In the genomic region with DNA sequence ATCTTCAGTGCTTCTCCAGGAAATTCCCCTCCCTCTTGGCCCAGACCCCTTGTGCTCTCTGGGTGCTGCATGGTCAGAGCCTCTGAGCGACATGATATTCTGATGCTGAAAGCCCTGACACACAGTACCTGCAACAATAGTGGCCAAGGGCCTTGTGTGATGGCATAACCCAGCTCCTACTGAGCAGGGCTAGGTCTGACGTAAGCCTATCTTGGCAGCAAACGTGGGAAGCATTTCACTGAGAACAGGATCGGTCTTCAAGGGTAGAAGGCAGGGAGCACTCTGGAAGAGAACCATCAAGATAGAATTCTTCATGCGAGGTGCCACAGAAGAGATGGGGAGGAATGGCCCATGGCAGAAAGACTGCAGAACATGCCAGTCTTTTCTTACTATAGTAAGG, we compare ENCODE assay signal across 8 mouse cellular contexts. TPM values are rescaled to one million over a fixed set of nuclear protein-coding genes. Genes with fewer than 3 reads are reported as not detected.
DNase-seq lines count a peak whose midpoint lies in the region; ATAC-seq lines count a peak whose summit lies in the region.

A gene (minus strand): TSS at position 101 of the 400 bp plus-strand sequence.

- WGBS in kidney, embryonic 14.5 days, result 81% methylated on average over 5 of the region's 5 CpGs

- no peaks in the 10 kb centered on the region for H3K36me3 ChIP-seq in kidney, embryonic 14.5 days (ENCODE audit: control insufficient read depth, insufficient read depth, low read length)

- DNase-seq in kidney, adult 9 months, result no peak
- DNase-seq in adrenal gland, postnatal 14 days, result no peak
- DNase-seq in gastrocnemius, postnatal 25 days, result no peak
- DNase-seq in ovary, adult 18-20 months (ENCODE audit: low spot score), result no peak
- no peak for DNase-seq in thymus, postnatal 14 days

- no peak within 1 kb of the TSS for H3K9ac ChIP-seq in kidney, embryonic 14.5 days (ENCODE audit: low read depth, low read length)

- no peaks in the 10 kb centered on the region for H3K9me3 ChIP-seq in kidney, embryonic 14.5 days (ENCODE audit: control insufficient read depth, low read length)

- no peak for ATAC-seq in kidney, embryonic 14.5 days (ENCODE audit: low FRiP score, low TSS enrichment)
- no peak for ATAC-seq in inflammation-experienced regulatory T-cells, adult 6 months
- no peak for ATAC-seq in megakaryocyte, adult 5-6 weeks (ENCODE audit: poor library complexity, severe bottlenecking)

- peaks cover 41% of the 10 kb centered on the region for H3K27me3 ChIP-seq in kidney, embryonic 14.5 days (ENCODE audit: control insufficient read depth, insufficient read depth, low read length)

- H3K27ac ChIP-seq in kidney, embryonic 14.5 days (ENCODE audit: low read depth, low read length), result no peak within 1 kb of the TSS

- no peak within 1 kb of the TSS for H3K4me3 ChIP-seq in kidney, embryonic 14.5 days (ENCODE audit: low read length)

- H3K4me1 ChIP-seq in kidney, embryonic 14.5 days (ENCODE audit: control insufficient read depth, insufficient read depth, low read length), result peaks cover 17% of the 10 kb centered on the region

- no peak within 1 kb of the TSS for H3K4me2 ChIP-seq in kidney, embryonic 14.5 days (replicated peaks; ENCODE audit: low read depth, low read length)

RNA-seq across cellular contexts. Expression of the gene that starts here (rescaled TPM):
- polyA plus RNA-seq in kidney, embryonic 14.5 days (2014; fragmentation: Nextera tagmentation; extraction: Ambion mirVana), result 40.6 and 52.6 TPM in 2 replicates
- 40.1 and 45.2 TPM in 2 replicates for total RNA-seq in adrenal gland, postnatal 14 days (2021)
- total RNA-seq in gastrocnemius, postnatal 25 days (2021), result 100 to 1,000 TPM; 102 to 145 TPM
- polyA plus RNA-seq in inflammation-experienced regulatory T-cells, adult 6 months (2017; shearing (Covaris generic)), result 10 to 100 TPM; 37.1 to 44.9 (median 41.2) TPM
- 29.8 and 34.5 TPM in 2 replicates for total RNA-seq in megakaryocyte, adult 5-6 weeks (2015)
- total RNA-seq in megakaryocyte, adult 5-6 weeks (2017), result 30.0 and 31.4 TPM in 2 replicates
